Mouse (Mus musculus) forebrain, postnatal 0 days (tissue): ENCODE results near the gene Fam89b. TPM values are rescaled to one million over a fixed set of nuclear protein-coding genes. Genes with fewer than 3 reads are reported as not detected.

Experiments used
- ATAC-seq: fragments of 200-750 bp; cut with Nextera tagmentation; 2 replicates; pipeline ENCODE4 v1.8.0; 2017; ENCODE audit warnings: mild to moderate bottlenecking, moderate library complexity
- DNase-seq: peaks from one replicate; pipeline ENCODE4 v3.0.0-alpha.2; 2015
- H3K27ac ChIP-seq: fragments of 300-500 bp; sonication (generic); 2 replicates; pipeline ENCODE4 v1.5.1; 2014; ENCODE audit warnings: low read depth, mild to moderate bottlenecking, antibody characterized with exemption, low read length, moderate library complexity, mixed read lengths
- H3K27me3 ChIP-seq: fragments of 300-500 bp; sonication (generic); 2 replicates; pipeline ENCODE4 v1.6.1; 2014; ENCODE audit warnings: mild to moderate bottlenecking, low read length, mixed read lengths; ENCODE audit not compliant: insufficient read depth
- H3K36me3 ChIP-seq: fragments of 300-500 bp; sonication (generic); 2 replicates; pipeline ENCODE4 v1.6.1; 2014; ENCODE audit warnings: mild to moderate bottlenecking, moderate library complexity; ENCODE audit not compliant: insufficient read depth
- H3K4me1 ChIP-seq: fragments of 300-500 bp; sonication (generic); 2 replicates; pipeline ENCODE4 v1.6.1; 2014; ENCODE audit warnings: antibody characterized with exemption; ENCODE audit not compliant: insufficient read depth
- H3K4me2 ChIP-seq: fragments of 300-500 bp; sonication (generic); 2 replicates; pipeline ENCODE4 v1.6.1; 2014; ENCODE audit warnings: low read depth, mild to moderate bottlenecking, moderate library complexity
- H3K4me3 ChIP-seq: fragments of 300-500 bp; sonication (generic); 2 replicates; pipeline ENCODE4 v1.5.1; 2014; ENCODE audit warnings: low read depth, low read length, mixed read lengths
- H3K9ac ChIP-seq: fragments of 300-500 bp; sonication (generic); 2 replicates; pipeline ENCODE4 v1.6.1; 2014; ENCODE audit warnings: mild to moderate bottlenecking
- H3K9me3 ChIP-seq: fragments of 300-500 bp; sonication (generic); 2 replicates; pipeline ENCODE4 v1.6.1; 2016; ENCODE audit warnings: low read length
- CTCF ChIP-seq: sonication (generic); IDR thresholded peaks from 2 replicates; pipeline ENCODE4 v1.5.1; 2016; ENCODE audit warnings: antibody characterized with exemption, control low read depth, low read depth
- WGBS: fragments of 180-500 bp; shearing (Covaris S2); extraction: QIAGEN DNeasy Blood & Tissue Kit; methylation state at CpG from one replicate; pipeline ENCODE4 v1.1.7; 2014; 5-methylcytosine and 5-hydroxymethylcytosine counted together
- polyA plus RNA-seq: library from polyadenylated mRNA; unstranded; fragments of >200 nt; fragmentation: Nextera tagmentation; extraction: Ambion mirVana; gene quantifications from 2 replicates; pipeline ENCODE4 v1.2.1, GENCODE M21; 2015
- total RNA-seq: library from RNA; depleted of rRNA; stranded (reverse); fragments of >200 nt; gene quantifications from 2 replicates; pipeline ENCODE4 v1.2.3, GENCODE M21; 2014

The Fam89b gene
- total and polyA plus RNA-seq, 2 experiments from 2014 or later, result 165 to 169 TPM

DNA sequence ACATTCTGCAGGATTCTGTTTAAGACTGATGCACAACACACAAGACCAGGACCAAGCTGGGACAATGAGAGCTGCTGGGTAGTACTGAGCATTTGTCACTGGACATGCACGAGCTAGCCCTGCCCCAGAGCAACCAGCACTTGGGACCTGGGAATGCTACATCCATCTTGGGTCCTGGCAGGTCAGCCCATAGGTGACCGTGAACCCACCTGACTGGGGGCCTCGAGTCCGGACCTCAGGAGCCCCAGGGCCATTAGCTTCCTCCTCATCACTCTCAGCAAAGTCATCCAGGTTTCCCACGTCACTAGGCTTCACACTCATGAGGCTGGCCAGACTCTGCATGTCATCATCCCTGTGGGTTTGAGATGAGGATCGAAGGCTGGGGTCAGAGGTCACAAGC is 8.2 kb downstream of the Fam89b start:
- H3K4me1 ChIP-seq, result peaks cover 10% of the 10 kb centered on the region
- no peak overlapping the region for H3K27ac ChIP-seq
- H3K4me3 ChIP-seq, result no peak overlapping the region
- DNase-seq (no peak), ATAC-seq (no peak)
- WGBS, result 93% methylated on average over 6 of the region's 6 CpGs
- peaks cover 62% of the 10 kb centered on the region for H3K36me3 ChIP-seq
- H3K9ac ChIP-seq, result no peak overlapping the region
- no peaks in the 10 kb centered on the region for H3K9me3 ChIP-seq
- no peak overlapping the region for H3K4me2 ChIP-seq
- TF ChIP-seq CTCF, result no peak
- no peaks in the 10 kb centered on the region for H3K27me3 ChIP-seq

GRCm38 (mm10) chr19:5716955-5717354 is 12.5 kb downstream of the Fam89b start:
- no peak overlapping the region for H3K4me3 ChIP-seq
- H3K9me3 ChIP-seq, result no peaks in the 10 kb centered on the region
- DNase-seq, result no peak
- peaks cover 9% of the 10 kb centered on the region for H3K4me1 ChIP-seq
- no peaks in the 10 kb centered on the region for H3K27me3 ChIP-seq
- ATAC-seq, result no peak
- H3K4me2 ChIP-seq, result peak overlapping the region; percentile 57; the same call in 1 of the 2 replicates
- TF ChIP-seq CTCF, result no peak
- WGBS, result 50% methylated on average over 10 of the region's 10 CpGs
- H3K9ac ChIP-seq, result no peak overlapping the region
- H3K36me3 ChIP-seq, result peaks cover 47% of the 10 kb centered on the region
- H3K27ac ChIP-seq, result peak overlapping the region; percentile 45; the same call in 1 of the 2 replicates

DNA sequence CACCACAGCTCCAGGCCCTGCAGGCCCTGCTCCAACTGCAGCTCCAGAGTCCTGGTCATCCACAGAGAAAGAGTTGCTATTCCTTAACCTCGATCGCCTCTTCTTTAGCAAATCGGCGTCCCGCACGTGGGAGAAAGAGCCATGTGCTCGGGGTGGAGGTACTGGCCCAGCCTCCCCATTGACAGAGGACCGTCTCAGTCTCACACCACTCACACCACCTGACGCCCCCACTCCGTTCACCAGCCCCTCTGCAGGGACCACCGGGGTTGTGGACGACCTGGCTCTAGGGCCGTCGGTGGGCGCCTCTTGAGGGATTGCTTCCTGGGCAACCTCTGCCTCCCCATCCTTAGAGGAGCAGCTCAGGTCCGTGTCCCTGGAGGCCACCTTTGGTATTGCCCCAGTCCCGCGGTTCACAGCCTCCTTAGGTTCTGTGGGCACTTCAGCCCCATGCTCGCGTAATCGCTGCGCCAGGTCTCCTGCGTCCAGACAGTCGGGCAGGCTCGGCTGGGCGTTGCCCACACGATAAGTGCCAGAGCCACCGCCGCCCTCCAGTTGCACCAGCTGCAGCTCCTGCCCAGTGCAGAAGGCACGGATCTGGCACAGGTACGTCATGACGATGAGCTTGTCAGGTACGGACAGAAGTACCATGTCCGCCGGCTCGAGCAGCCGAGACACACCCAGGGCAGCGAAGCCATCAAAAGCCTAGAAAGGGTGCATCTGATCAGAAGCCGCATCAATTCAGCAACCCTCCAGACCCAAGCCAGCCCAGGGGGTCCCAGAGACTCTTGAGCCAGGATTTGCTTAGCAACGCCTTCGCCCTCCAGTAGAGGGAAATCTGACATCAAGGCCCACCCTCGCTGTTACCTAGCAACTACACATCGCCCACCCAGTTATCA is 13.4 kb downstream of the Fam89b start:
- Histone ChIP-seq H3K9me3 (no peaks in the 10 kb centered on the region), H3K36me3 (peaks cover 47% of the 10 kb centered on the region), H3K4me1 (peaks cover 9% of the 10 kb centered on the region), H3K9ac (peak overlapping the region; percentile 61), H3K4me2 (peak overlapping the region; percentile 57), H3K27ac (peak overlapping the region; percentile 67), H3K4me3 (peak overlapping the region; percentile 40), H3K27me3 (no peaks in the 10 kb centered on the region)
- 19% methylated on average over 43 of the region's 43 CpGs for WGBS
- ATAC-seq (peak; percentile 92), DNase-seq (peak; percentile 75)
- TF ChIP-seq CTCF, result peak; percentile 59

- peaks cover 9% of the 10 kb centered on the region for H3K4me1 ChIP-seq
- H3K27ac ChIP-seq, result no peak overlapping the region
- 17% methylated on average over 2 of the region's 2 CpGs for WGBS
- no peaks in the 10 kb centered on the region for H3K9me3 ChIP-seq
- peak overlapping the region; percentile 57 for H3K4me2 ChIP-seq
- TF ChIP-seq CTCF, result no peak
- DNase-seq (no peak), ATAC-seq (no peak)
- H3K4me3 ChIP-seq, result no peak overlapping the region
- peaks cover 46% of the 10 kb centered on the region for H3K36me3 ChIP-seq
- no peak overlapping the region for H3K9ac ChIP-seq
- no peaks in the 10 kb centered on the region for H3K27me3 ChIP-seq
Measured at GRCm38 (mm10) chr19:5713730-5714129, 15.7 kb downstream of the Fam89b start.

DNA sequence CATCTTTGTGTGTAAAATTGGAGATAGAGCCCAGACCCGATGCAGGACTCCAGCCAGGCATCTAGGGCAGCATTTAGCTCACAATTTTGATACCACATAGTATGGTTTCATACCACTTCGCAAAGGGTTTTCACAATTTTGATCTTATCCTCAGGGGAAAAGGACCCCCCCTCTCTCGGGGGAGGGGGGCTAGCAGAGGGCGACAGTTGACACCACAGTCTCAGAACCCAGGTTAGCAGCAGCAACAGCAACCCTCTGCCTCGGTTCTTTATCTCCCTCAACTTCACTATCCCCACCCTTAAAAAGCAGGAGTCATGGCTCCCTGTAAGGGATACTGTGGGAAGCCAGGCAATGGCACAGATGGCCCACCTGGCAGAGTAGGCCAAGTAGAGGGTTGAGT is 16.2 kb downstream of the Fam89b start:
- Histone ChIP-seq H3K36me3 (peaks cover 47% of the 10 kb centered on the region), H3K9ac (no peak overlapping the region)
- TF ChIP-seq CTCF, result no peak

DNA sequence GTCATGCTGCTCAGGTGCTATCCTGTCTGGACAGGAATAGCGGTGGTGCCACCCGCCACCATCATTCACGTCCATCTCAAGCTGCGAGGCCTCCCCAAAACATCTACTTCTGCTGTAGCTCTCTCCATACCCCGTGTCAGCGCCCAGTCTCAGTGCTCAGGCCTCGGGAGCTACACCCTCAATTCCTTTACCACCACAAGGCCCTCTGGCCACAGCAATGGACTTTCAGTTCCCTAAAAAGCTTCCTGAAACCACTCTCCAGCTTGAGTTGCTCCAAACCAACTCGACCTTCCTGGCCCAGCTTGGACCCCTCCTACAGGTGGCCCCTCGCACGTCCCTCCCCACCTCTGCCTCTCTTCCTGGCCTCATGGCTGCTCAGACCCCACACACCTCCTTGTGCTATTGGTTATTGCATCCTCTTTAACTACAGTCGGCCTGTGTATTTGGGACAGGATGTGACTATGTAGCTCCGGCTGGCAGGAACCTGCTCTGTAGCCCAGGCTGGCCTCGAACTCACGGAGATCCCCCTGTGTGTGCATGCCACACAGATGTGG is 17.5 kb downstream of the Fam89b start:
- ATAC-seq (no peak), DNase-seq (no peak)
- no peak overlapping the region for H3K4me3 ChIP-seq
- H3K9me3 ChIP-seq, result no peaks in the 10 kb centered on the region
- H3K9ac ChIP-seq, result no peak overlapping the region
- H3K27ac ChIP-seq, result no peak overlapping the region
- 92% methylated on average over 14 of the region's 14 CpGs for WGBS
- no peak overlapping the region for H3K4me2 ChIP-seq
- H3K4me1 ChIP-seq, result peaks cover 9% of the 10 kb centered on the region
- H3K36me3 ChIP-seq, result peaks cover 53% of the 10 kb centered on the region
- H3K27me3 ChIP-seq, result no peaks in the 10 kb centered on the region
- TF ChIP-seq CTCF, result no peak

More for the DNA sequence above, 16.2 kb downstream of the Fam89b start:
- no peak for ATAC-seq
- H3K4me3 ChIP-seq, result no peak overlapping the region
- WGBS, result 81% methylated on average over 5 of the region's 5 CpGs
- H3K9me3 ChIP-seq, result no peaks in the 10 kb centered on the region
- no peak for DNase-seq
- H3K4me2 ChIP-seq, result peak overlapping the region; percentile 57; the same call in 1 of the 2 replicates
- H3K4me1 ChIP-seq, result peaks cover 9% of the 10 kb centered on the region
- no peaks in the 10 kb centered on the region for H3K27me3 ChIP-seq
- H3K27ac ChIP-seq, result no peak overlapping the region

GRCm38 (mm10) chr19:5711218-5711617 is 18.2 kb downstream of the Fam89b start:
- peaks cover 60% of the 10 kb centered on the region for H3K36me3 ChIP-seq
- 12% methylated on average over 3 of the region's 3 CpGs for WGBS

More at GRCm38 (mm10) chr19:5711218-5711617, 18.2 kb downstream of the Fam89b start:
- H3K4me3 ChIP-seq, result no peak overlapping the region
- TF ChIP-seq CTCF, result peak; percentile 73
- ATAC-seq (0 out of 2 replicates have a peak, but pooled peaks have one; percentile 36), DNase-seq (peak; percentile 72)
- no peak overlapping the region for H3K4me2 ChIP-seq
- H3K27me3 ChIP-seq, result no peaks in the 10 kb centered on the region
- H3K4me1 ChIP-seq, result peaks cover 4% of the 10 kb centered on the region; the same call in 1 of the 2 replicates
- H3K9ac ChIP-seq, result no peak overlapping the region
- no peak overlapping the region for H3K27ac ChIP-seq
- H3K9me3 ChIP-seq, result no peaks in the 10 kb centered on the region
